Mouse (Mus musculus) NIH3T3 (cell line): ENCODE measurements at regions not wholly inside any gene's neighbourhood (a gene's known extent, or its start where the extent isn't known, plus 50 kb on each side); places are given as distances from the start of the nearest gene placed in this dataset.

ENCODE experiments used
- DNase-seq: peaks from one replicate; pipeline ENCODE4 v3.0.0-alpha.2; 2012; ENCODE audit warnings: low read depth

DNA sequence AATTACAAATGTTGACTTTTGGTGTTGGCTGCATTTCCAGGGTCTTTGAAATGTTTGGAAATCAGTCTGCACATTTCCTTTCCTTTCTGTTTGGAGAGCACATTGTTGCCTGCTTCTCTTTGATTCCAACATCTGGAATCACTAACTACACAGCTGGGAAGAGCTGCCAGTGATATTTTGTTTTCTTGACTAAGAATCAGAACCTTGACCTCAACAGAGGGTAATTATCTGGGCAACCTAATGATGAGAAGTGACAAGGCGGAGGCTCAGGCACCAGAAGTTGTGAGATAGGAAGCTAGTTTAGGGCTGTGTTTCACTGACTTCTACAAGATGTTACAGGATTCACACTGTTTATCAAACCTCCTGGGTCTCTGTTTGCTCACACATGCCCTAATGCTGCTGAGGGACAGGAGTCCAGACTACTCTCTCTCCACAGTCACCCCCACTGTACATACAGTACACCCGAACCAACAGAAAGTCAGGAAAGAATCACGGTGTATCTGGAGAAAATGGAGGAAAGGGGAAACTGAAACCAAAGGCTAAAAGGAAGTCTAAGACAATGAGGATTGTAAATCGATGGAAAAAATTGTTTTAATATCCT, 359.8 kb downstream of the Rnd3 start:
- DNase-seq: peak; percentile 56

DNA sequence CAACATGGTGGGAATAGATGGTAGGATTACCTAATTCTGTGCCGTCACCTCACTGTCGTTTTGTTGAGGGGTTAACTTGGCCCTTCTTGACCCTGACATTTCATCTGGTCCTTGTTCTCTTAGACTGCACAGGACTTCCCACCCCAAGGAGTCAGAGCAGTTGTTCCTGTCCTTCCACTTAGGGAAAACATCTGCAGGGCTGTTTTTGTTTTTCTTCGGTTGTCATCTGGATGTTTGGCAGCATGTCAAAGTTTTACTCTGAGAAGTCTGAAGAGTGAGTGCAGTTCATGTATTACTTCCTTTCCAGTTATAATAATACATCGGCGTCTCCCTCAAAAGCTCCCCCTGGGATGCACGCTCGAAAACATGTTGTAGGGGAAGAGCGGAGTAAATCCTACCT, 376.8 kb downstream of the Rnd3 start:
- DNase-seq: no peak

DNA sequence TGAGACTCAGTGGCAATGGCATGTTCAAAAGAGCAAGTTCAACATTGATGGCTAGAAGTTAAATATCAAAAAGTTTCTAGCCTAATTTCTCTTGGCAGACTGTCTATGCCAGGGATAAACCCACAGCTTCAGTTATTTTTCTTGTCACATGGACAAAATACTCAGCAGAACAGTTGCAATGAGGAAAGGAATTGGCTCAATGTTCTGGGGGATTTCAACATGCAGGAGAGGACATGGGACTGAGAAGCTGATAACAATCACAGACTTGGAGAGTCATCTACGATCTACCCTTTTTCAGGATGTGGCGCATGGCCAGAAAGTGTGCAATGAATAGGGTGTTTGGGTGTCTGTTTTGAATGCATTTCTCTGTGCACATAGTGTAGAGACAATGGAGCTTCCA, 389.9 kb downstream of the Rnd3 start:
- no peak for DNase-seq

DNA sequence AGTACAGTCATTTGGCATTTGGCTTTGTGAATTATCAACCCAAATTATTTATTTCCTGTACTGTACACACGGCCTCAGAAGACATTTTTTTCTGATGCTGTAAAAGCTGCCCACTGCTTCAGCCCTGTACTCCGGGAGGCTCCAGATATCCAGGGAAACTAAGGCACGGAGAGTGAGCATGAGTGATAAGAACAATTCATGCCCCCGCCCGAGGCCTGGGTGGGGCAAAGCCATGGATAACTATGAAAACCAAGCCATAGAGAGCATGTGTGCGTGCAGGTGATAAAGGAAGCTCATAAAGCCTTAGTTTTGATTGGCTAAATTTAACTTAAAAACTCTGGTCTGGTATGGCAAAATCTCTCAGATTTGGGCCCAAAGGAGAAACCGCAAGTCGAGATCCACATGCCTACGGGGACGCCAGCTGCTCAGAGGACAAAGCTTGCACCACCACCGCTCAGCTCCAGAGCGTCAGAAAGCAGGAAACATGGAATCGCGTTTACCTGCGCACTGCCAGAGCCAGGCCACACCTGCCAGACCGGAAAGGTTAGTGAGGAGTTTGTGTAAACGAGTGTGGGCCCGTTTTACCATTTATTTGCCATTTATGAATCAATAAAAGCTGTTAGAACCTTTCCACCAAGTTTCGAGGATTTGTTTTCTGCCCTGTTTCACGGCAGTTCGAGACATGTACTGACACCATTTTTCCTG, 390.9 kb downstream of the Rnd3 start:
- DNase-seq: no peak

DNA sequence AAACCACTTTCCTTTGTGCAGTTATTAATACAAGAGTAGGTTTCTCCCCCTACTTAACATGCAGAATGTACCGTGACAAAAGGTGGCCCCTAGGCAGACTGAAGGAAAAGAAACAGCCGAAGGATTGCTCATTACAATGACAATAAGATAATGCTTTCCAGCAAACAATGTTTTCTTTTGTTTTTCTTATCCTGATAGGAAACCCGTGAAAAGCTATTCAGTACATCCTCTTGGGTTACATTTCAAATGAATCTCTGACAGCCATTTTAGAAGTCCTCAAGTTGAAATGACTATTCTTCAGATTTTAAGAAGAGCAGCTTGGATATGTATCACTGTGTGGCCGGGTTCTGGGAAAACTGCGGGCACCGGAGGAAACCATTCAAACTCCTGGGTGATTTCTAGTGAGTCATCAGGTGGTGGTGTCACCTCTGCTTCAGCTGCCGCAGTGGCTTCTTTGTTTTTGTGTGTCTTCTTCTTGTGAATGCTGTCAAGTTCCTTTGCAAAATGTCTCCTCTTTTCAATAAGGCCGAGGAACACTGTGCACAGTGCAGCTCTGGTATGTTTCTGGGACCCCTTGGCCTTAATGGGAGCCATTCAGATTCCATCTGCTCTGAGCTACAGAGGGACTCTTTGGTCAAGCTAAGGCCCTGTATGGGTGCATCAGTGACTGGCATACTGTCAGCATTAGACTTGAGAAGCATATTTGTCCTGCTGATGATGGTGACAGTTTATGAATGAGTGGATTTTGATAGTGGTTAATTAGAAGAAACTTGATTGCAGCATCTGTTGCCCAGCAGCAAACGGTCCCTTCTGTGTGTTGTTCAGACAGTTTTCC, 393.1 kb downstream of the Rnd3 start:
- no peak for DNase-seq

DNA sequence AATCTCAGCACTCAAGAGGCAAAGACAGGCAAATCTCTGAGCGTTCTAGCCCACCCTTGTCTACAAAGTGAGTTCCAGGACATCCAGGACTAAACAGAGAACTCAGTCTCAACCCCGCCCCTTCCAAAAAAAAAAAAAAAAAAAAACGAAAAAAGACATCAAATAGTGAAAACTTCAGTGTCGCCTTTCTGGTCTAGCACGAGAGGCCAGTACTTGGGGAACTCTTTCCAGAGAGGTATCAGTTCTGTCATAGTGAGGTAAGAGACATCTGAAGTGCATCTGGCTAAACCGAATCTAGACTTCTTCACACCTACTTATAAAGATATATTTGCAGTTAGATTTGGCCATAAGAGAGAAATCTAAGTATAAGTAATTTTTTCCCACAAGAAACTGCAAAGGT, 393.8 kb downstream of the Rnd3 start:
- DNase-seq: no peak

DNA sequence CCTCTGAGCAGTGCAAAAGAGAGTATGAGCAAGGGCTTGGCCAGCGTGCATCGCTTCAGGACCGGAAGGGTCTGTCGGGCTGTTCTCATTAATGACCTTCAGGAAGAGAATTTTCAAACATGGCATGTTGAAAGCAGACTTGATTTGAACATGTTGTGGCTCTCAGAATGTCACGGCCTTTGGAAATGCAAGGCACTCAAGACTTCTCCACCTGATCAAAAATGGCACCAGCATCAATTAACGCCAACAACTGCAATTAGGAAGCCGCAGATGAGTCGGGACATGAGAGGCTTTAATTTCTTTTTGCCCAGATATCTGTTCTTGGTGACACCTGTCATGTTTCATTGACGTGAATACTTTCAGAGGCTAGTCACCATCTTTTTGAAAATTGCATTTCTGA, 396.5 kb downstream of the Rnd3 start:
- DNase-seq: no peak

DNA sequence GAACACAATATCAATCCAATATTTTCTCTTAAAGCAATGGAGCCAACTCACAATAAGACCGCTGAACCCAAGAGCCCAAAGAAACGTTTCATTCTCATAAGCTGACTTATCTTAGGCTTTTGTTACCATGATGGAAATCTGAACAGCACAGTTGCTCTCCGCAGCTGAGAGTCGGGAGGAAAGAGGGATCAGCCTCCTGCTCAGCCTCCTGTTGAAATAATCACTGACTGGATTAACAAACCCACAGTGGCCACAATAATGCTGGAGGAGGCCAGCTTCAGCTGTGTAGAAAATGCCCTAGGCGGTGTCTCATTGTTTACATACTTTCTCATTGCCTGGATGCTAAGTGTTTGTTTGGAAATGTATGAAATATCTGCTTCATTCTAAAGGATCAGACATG, 398.1 kb downstream of the Rnd3 start:
- DNase-seq: no peak

DNA sequence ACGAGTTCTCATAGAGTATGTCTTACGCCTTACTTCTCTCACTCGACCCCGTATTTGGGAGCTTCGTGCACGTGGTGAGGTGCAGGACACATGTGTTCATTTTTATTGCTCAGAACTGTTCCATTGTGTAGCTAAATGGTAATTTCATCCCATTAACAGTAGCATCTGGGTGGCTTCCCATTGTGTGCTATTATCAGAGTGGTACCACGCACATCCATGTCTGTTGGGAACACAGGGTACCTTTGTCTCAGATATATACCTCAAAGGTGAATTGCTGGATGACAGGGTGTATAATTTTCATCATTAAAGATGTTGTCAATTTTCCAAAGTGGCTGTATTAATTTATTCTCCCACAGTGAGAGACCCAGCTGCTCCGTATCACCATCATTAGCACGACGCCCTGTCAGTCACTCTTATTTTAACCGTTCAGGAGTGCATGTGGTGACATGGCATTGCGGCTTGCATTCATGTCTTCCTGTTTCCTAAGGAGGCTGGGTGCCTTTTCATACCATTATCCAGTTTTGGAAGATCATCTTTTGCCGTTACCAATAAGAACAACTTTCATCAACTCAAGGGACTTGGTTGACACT, 404.2 kb downstream of the Rnd3 start:
- no peak for DNase-seq

DNA sequence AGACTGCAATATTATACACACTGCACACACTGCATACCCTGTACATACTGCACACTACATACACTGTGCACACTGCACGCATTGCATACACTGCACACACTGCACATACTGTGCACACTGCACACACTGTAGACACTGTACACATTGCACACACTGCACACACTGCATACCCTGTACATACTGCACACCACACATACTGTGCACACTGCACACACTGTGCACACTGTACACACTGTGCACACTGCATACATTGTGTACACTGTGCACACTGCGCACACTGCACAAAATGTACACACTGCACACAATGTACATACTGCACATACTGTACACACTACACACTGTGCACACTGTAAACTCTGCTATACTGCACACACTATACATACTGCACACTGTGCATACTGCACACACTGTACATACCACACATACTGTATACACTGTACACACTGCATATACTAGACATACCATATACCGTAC, 405.1 kb downstream of the Rnd3 start:
- no peak for DNase-seq

DNA sequence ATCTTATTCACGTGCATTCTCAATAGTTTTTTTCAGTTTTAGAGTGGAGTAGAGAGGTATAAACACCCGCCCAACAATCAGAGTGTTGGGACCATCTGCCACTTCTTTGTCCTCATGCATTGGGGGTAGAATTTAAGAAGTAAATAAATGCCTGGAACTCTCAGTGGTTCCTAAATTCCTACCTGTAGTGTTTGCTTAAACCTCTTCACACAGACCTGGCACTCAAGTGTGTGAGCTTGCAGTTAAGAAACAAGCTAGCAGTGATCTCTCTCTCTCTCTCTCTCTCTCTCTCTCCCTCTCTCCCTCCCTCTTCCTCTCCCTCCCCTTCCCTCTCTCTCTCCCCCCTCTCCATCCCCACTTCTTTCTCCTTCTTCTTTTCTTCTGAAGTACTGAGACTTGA, 406.5 kb downstream of the Rnd3 start:
- no peak for DNase-seq

DNA sequence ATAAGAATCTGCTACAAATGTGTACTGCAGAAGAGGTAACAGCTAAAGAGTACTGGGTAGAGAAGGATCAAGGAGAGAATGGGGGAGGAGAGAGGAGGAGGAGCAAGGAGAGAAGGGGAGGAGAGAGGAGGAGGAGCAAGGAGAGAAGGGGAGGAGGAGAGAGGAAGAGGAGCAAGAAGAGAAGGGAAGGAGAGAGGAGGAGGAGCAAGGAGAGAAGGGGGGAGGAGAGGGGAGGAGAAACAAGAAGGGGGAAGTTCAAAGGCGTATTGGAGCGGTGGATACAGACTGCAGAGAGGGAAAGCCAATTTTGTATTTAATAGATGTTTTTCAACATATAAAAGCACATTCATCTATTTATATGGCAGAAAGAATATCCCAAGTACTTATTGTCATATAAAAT, 407.6 kb downstream of the Rnd3 start:
- DNase-seq: no peak

DNA sequence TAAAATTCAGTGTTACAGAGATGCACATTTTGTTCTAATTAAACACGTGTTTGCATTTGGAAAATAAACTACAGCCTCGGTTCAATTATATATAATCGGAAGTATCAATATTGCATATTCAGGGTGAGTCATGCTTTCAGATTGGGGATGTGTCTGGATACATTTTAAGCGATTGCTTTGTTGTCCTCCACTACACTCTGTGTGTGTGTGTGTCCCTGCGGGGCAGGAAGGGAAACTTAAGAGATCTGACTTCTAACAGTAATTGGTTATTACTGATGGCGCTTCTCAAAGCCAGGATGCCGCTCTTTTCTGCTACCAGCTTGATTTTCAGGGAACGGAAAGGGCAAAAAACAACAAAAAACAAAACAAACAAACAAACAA, 409.3 kb downstream of the Rnd3 start:
- DNase-seq: no peak

DNA sequence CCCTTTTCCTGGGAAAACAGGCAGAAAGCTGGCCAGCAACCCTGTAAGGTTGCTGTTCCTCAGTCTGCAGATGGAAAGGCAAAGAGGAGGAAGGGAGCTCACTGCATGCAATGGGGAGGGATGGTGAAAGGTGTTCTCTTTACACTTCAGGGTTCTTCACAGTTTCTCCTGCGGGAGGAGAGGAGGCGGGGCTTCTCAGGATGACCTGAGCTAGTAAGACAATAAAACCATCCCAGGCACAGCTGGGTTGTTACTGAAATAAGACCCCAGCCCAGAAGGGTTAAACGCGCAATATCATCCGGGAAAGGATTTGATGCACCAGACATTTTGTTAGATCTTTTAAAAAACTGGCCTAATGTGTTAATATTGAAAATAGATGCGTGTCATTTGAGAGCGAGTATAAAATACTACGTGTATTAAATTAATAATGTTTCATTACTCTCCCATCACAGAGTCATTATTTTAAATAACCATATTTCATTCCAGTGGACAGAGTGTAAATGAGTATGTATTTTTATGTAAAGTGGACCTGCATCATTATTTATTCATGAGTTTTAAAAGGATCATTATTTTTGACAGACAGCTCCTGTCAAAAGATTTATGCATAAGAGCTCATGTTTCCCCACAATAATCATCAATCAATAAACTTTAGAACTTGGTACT, 409.8 kb downstream of the Rnd3 start:
- no peak for DNase-seq

DNA sequence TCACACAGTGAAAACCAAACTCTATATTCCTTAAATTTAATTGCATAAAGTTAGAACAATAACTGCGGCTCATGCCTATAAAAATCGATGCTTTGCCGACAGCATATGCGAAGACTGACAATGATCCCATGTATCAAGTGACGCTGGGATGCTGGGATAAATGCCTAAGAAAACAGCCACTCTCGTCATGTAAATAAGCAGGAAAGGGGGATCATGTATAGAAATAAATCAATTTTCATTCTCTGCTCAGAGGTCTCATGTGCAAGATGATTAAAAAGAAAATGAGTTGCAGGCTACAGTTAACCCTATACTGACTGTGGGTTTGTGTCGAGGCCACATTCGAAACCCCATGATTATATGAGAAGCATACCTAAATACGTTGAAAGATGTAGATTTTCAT, 411.2 kb downstream of the Rnd3 start:
- DNase-seq: no peak

DNA sequence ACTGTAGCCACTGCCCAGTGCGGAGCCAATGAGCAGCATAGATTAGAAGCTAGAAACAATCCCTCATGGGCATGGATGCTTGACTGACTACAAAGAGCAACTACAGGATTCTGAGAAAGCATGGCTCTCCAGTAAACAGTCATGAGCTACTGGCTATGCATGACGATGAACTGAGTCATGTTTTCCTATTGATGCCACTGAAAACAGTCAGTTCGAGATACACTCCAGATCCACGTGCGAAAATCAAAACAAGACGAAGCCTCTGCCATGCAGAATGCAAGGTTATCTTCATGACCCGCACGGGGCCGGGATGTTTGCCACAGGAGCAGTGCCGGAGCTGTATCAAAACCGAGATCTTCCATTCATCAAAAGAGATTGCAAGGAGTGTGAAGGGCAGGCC, 413.9 kb downstream of the Rnd3 start:
- no peak for DNase-seq

DNA sequence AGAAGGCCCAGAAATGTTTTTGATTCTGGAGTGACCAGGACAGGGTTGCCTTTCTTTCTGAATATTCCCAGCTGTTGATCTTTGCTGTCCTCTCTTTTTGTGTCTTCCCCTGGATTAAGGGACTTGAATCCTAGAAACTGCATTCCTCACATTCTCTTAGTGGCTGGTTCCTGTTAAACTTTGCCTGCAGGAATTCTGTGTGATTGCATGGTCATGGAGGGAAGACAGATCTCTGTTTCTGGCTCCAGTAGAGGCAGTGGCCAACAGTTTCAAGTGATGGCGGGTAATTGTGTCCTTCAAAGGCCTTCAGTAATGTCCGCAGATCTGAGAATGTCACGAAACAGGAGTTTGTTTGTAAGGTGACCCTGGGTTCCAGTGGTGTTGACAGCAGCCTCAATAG, 410.1 kb upstream of the Mmadhc start:
- no peak for DNase-seq

DNA sequence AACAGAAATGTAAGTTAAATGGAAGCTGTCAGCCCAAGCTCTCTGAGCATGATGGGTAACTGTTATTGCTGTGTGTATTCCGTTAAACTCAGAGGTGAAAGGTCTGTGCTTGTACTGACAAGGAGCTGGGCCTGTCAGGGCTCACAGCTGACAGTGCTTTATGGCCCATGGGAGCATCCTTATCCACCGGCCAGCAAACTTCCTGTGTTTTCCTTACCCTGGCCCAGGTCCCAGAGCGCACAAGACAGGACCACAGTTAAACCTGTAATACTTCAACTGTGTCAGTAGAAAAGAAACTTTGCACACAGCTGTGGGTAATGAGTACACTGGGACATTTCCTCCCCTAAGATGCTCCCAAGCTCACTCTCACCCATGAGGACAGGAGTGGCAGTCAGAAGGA, 407.7 kb upstream of the Mmadhc start:
- DNase-seq: no peak

DNA sequence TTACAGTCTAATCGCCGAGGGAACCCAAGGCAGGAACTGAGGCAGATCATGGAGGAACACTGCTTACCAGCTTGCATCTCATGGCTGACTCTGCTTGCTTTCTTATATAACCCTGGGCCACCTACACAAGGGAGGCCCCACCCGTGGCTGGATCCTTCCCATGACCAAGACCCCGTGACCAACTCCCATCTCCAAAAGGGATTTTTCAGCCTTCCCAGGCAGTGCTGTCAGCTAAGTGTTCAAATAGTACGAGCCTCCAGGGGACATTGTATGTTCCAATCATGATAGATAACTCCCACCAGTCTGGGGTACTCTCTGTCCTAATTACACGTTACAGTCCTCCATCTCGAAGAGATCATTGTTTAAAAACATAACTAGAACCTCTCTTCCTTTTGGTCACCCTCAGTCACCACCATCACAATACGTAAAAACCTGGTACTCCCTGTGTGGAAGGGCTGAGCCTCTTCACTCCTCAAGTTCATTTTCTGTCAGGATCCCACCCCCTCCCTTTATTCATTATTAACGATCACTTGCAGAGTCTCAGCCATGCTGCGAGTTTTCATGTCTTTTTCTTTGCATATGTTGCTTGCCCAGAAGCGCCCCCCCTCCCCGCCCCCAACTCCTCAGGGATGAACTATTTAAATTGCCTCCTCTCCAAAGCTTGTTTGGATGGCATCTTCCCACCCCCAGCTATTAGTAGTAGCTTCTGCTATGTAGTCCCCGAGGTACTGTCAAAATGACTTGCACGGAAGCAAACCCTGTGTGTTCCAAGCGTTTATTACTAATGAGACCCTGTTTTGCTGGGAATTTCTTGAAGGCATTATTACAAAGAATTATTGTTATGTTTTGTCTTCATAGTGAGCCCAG, 406.2 kb upstream of the Mmadhc start:
- DNase-seq: no peak

DNA sequence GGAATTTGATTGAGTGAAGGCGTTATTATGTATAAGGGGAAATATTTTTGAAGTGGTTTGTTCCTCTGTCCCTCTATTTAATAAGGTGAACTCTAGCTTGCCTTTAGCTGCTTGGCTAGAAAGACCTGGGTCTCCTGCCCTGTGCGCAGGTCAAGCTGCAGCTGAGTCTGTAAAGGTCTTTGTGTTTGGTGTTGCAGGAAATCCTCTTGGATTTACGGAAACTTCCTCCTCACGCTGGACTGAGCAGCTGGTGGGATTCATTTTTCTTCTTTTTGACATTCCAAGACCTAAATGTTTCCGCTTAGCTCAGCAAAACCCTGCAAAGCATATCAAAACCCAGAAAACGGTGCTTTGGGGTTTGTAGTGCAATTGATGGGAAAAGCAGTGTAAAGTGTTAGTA, 402.2 kb upstream of the Mmadhc start:
- DNase-seq: no peak

DNA sequence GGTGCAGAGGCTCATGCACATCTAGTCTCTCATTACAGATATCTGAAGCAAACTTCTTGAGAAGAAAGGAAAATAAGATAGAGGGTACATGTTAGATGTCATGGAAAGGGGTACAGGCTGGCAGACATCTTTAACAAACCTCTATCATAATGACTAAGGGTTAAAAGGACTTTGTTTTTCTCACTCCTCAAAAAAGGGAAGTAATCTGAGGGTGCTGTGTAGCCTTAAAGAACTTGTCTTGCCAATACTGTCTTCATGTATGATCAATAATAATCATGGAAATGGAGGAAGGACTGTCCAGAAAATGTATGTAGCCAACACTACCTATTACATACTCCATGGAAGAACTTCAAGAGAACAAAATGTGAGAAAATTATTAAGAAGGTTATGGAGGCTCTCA, 400.0 kb upstream of the Mmadhc start:
- no peak for DNase-seq
